Mouse (Mus musculus) megakaryocyte, adult 5-6 weeks (primary cell): ENCODE measurements around the gene Arsj. TPM values are rescaled to one million over a fixed set of nuclear protein-coding genes. Genes with fewer than 3 reads are reported as not detected.

ENCODE experiments used
- ATAC-seq: 2 replicates; pipeline ENCODE4 v1.8.0; 2016; ENCODE audit warnings: mild to moderate bottlenecking, inconsistent platforms; ENCODE audit not compliant: poor library complexity, severe bottlenecking
- total RNA-seq, 2 experiments: library from RNA; stranded (forward) in 1 of 2; stranded (reverse) in 1 of 2; fragments of 153-499, 151-499 nt in 1 of 2; fragments of 221-1000, 200-1000 nt in 1 of 2; gene quantifications; 2 replicates each; pipeline versions ENCODE4 v1.2.3 to v1.2.4; 2015 to 2017

Gene Arsj
- total RNA-seq (2015), result not detected in 2 replicates
- 0.04 TPM in 1 of 2 replicates, not detected in the other for total RNA-seq (2017)

DNA sequence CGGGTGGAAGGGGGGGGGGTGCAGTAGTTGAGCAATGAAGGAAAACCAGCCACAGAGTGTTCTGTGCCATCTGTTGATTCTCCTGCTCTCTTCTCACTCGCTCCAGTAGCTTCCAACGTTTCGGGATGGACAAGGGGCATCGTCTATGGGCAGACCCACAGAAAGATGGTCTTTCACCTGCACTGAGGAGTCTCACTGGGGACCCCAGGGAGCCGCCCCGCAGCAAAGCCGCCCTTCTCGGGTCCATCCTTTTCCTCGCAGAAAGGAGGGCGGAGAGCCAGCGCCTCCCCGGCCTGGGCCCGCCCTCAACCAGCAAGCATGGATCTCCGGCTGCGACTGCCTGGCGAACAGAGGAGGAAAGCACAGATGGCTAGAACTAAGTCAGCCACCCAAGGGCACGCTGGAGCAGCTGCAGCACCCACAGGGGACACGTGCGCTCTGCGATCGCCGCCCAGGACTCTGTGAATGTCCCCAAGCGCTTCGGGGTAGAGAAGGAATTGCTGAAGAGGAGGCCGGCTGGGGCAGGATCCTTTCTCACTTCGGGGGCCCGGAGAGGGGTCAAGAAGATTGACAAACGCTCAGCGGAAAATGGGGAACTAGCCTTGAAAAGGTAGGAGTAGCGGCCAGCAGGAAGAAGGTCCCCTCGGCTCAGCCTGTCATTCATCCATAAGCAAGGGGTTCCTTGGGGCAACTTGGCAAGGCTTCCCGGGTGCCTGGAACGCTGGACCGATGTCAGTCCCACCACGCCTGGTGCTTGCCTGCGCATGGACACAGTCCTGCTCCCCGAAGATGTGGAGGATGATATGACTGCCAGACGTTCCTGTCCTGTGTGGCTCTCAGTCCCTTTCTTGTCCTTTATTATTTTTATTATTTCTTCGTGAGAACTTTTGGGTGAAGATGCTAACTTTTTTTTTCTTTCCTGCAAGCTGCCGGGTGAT is at the start of gene Arsj:
Gene Arsj, plus strand, starts transcription at position 117 of the 938 bp plus-strand sequence.
- no peak for ATAC-seq

DNA sequence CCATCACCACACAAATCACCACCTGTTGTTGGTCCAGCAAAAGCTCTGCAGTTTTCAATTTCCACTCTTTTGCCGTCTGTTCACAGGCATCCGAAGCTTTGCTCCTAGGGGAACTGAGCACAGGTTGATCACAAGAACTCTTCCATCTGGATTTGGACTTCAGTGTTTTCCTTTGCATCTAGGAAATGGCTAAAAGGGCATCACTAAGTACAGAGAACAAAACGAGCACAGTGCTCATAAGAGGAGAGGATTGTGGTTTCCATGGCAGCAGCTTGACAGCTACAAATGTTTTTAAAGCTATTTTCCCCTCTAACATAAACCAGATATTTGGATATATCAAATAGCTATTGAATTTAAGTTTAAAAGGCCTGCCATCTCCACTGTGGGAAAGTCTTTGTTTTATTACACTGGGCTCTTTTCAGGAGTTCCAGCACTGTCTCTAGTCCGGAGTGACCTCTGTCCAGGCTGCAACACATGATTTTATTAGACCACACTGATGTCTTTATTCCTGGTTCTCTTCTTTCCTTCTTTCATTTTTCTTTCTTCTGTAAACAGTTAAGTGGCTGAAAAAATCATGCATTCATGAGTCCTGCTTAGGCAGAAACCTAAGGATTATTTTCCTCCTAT is 38.5 kb upstream of the Arsj start:
- ATAC-seq, result no peak

DNA sequence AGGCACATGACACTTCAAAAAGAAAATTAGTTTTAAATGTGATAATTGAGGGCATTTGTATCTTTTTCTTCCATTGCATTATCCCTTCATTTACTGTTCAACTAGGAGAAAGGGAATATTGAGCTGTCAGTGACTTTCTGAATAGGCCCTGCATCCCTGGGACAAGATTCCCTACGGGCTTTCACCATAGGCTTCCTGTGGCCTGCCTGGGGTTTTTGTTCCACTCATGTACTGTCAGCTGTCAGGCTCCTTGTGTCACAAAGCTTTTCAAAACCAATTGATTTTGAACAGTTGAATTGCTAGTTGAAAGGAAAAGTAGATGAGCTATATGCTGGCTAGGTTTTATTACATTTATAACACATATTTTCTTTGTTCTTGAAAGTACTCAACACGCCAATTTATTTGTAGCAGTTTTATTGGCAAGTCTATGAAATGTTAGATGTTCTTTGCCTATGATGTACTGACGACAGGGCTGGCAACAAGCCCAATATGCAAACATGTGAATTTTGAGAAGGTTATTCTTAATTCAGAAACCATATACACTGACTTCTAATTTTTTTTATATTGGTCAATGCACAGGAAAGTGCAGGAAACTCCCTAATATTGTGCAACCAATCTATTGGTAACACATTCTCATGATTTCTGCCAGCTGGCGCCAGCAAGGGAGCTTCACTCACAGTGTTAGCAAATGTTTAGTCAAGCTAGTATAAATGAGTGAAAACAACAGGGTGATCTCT is 37.4 kb upstream of the Arsj start:
- no peak for ATAC-seq

- no peak for ATAC-seq
These were observed 36.7 kb upstream of the Arsj start for GRCm38 (mm10) chr3:126326628-126327325.

GRCm38 (mm10) chr3:126335329-126335728 is 28.2 kb upstream of the Arsj start:
- no peak for ATAC-seq

- no peak for ATAC-seq
These were observed 18.7 kb upstream of the Arsj start for GRCm38 (mm10) chr3:126344745-126345144.

GRCm38 (mm10) chr3:126359760-126360159 is 3.7 kb upstream of the Arsj start:
- ATAC-seq, result no peak

DNA sequence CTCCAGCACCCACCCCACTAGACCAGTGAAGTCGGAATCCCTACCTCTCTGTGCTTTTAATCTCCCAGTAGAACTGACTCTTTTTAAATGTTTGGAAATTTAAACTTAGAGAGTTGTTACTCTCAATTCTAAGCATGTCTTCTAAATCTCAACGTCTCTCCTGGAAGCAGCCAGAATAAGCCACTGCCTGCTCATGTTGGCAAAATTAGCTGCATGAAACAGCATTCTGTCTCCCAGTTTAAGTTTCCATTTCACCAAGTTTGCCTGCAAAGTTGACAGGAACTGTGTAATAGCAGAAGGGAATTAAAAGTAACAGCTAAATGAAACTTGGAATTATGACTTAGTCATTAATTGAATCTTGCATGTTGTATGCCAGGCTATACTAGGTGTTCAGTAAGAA is 1.1 kb upstream of the Arsj start:
- ATAC-seq, result no peak

- ATAC-seq, result no peak
These were observed 456 bp upstream of the Arsj start for GRCm38 (mm10) chr3:126362931-126363525.

- no peak for ATAC-seq
These were observed 1.1 kb downstream of the Arsj start for GRCm38 (mm10) chr3:126364555-126364954.

DNA sequence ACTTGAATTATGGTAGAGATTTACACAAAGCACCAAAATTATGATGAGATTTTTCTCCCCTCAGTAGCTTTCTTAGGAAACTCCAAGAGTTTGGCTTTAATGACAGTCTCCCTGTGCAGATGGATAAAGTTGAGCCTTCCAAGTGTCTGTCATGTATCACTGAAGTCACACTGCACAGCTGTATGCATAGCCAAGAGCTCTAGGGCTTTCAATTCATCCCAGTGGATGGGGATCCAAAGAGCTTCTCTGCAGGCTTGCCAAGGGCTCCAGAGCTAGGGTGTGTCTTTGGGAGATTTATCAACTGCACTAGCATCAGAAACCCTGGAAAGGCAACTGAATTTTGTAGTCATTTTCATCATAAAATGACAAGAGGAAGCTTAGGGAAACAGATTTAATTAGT is 7.1 kb downstream of the Arsj start:
- no peak for ATAC-seq

GRCm38 (mm10) chr3:126372815-126373545 is 9.5 kb downstream of the Arsj start:
- ATAC-seq, result no peak

- ATAC-seq, result no peak
These were observed 10.2 kb downstream of the Arsj start for GRCm38 (mm10) chr3:126373721-126374120.

DNA sequence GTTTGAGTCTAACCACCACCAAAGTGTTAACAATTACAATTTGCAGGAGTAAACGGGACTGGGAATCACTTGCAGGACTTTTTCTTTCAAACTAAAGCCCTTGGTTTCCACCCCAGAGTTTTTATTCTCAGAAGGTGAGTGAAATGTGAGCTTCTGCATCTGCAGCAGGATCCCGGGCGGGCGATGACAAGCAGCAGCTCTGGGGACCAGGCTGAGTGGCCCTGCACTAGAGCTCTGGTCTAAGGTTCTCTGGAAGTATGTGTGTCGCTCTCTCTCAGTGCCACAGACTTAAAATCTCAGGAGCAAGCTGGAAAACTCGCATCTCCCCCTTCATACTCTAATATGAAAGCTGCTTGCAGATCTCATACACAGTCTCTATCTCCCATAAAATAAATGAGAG is 15.8 kb downstream of the Arsj start:
- ATAC-seq, result no peak

GRCm38 (mm10) chr3:126379702-126380101 is 16.2 kb downstream of the Arsj start:
- no peak for ATAC-seq

- no peak for ATAC-seq
These were observed 19.8 kb downstream of the Arsj start for GRCm38 (mm10) chr3:126383276-126383675.

GRCm38 (mm10) chr3:126384657-126385438 is 21.4 kb downstream of the Arsj start:
- ATAC-seq, result no peak

GRCm38 (mm10) chr3:126397451-126397850 is 34.0 kb downstream of the Arsj start:
- ATAC-seq, result no peak
